Mouse (Mus musculus): Measurements from ENCODE around the gene Gm43518.
A peak's percentile ranks its signal among the peaks of the same experiment; 100 is the strongest.

Gene Gm43518

GRCm38 (mm10) chr5:123978131-123978530 is 50.9 kb downstream of the Gm43518 start:
- no peak for DNase-seq (ENCODE audit: low read depth, low spot score)

- no peak for DNase-seq (ENCODE audit: low read depth, low spot score)
These were observed 52.2 kb downstream of the Gm43518 start for GRCm38 (mm10) chr5:123979221-123979979.

GRCm38 (mm10) chr5:123979980-123980369 is 52.8 kb downstream of the Gm43518 start:
- DNase-seq (ENCODE audit: low read depth, low spot score), result no peak

- peak; percentile 40 for DNase-seq (ENCODE audit: low read depth, low spot score)
These were observed 53.5 kb downstream of the Gm43518 start for GRCm38 (mm10) chr5:123980521-123981249.

GRCm38 (mm10) chr5:123981250-123981554 is 54.0 kb downstream of the Gm43518 start:
- peak; percentile 73 for DNase-seq (ENCODE audit: low read depth, low spot score)

- DNase-seq (ENCODE audit: low read depth, low spot score), result no peak
These were observed 55.6 kb downstream of the Gm43518 start for GRCm38 (mm10) chr5:123982838-123983237.

- no peak for DNase-seq (ENCODE audit: low read depth, low spot score)
These were observed 58.2 kb downstream of the Gm43518 start for GRCm38 (mm10) chr5:123985434-123985833.

GRCm38 (mm10) chr5:123986925-123987324 is 59.7 kb downstream of the Gm43518 start:
- no peak for DNase-seq (ENCODE audit: low read depth, low spot score)

- DNase-seq (ENCODE audit: low read depth, low spot score), result no peak
These were observed 60.3 kb downstream of the Gm43518 start for GRCm38 (mm10) chr5:123987511-123987910.

Data from A20 (cell line).